Mouse (Mus musculus): ENCODE measurements around the gene Krt78.
A peak's percentile ranks its signal among the peaks of the same experiment; 100 is the strongest.

Krt78 gene

DNA sequence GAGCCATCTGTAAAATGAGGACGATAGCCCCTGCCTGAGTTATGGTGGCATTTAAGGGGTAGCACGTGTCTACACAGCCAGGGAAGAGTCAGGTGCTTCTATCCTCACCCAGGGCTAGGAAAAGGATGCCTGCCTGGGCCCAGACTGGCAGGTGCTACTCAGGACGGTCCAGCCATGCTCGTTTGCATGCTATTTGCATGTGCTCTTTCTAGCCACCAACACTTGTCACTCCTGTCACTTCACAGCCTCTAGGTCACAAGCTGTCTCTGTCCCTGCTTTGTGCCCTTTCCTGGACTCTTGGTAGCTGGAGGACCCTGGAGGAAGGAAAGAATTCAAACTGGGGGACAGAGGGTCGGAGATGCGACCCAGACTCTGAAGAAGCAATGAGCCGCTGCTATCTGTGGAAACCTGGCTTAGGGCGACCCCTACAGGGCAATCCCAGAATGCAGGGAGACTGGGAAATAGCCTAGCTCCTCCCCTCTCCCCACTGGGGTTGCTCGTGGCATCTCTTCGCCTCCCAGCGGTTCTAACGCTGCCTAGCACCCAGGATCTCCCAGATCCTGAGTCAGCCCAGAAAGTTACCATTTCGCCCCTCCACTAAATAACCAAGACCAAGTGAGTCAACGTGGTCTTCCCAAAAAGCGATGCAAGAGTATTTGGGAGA is 19.5 kb upstream of the Krt78 start:
- DNase-seq (ENCODE audit: low read depth, low spot score), result peak; percentile 89

DNA sequence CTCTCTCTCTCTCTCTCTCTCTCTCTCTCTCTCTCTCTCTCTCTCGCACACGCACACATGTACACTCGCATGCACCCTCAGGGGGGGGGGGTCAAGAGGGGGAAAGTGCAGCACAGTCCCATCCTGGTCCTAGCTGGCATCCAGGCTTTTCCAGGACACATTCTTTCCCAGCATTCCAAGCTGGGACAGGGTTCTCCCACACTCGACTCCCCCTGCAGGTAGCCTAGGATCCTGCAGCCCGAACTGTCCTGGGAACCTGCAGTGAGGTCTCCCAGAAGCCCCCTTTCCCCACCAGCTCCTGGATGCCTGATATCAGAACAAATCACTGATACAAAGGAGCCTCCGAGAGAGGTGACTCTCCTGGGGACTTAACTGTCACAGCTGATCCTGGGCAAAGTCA is 16.4 kb upstream of the Krt78 start:
- DNase-seq (ENCODE audit: low read depth, low spot score), result no peak

DNA sequence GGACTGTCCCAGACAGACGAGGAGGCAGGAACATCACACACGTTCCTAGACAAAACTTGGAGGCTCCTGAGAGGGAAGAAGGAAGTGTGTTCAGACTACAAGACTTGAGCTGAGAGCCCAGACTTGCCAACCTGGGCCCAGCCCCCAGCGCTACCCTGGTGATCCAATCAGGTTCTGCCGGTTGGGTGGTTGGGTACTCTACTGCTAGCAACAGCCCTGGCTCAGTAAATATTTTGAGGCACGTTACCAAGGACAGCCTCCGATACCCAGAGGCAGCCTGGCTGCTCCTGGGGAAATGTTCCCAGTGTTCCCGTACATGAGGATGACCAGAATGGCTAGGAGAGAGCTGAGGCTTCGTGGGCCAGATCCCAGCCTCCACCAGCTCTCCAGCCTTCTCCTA is 12.7 kb upstream of the Krt78 start:
- no peak for DNase-seq (ENCODE audit: low read depth, low spot score)

DNA sequence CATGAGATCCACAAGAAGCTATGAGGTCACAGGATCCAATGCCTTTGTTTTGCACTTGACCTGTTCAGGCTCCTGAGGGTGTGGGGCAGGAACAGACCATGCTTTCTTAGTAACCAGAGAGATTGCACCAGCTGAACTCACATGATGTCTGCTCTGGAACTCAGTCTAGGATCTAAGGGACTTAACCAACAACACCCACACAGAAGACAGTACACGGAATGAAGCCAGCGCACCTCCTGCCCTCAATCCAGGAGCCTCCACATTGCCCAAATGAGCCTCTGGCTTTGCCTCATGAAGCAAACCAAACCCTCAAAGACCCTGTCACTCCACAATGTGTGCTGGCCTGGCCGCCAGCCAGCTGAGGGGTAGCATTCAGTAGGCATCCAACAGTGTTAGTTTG is 4.8 kb upstream of the Krt78 start:
- no peak for DNase-seq (ENCODE audit: low read depth, low spot score)

DNA sequence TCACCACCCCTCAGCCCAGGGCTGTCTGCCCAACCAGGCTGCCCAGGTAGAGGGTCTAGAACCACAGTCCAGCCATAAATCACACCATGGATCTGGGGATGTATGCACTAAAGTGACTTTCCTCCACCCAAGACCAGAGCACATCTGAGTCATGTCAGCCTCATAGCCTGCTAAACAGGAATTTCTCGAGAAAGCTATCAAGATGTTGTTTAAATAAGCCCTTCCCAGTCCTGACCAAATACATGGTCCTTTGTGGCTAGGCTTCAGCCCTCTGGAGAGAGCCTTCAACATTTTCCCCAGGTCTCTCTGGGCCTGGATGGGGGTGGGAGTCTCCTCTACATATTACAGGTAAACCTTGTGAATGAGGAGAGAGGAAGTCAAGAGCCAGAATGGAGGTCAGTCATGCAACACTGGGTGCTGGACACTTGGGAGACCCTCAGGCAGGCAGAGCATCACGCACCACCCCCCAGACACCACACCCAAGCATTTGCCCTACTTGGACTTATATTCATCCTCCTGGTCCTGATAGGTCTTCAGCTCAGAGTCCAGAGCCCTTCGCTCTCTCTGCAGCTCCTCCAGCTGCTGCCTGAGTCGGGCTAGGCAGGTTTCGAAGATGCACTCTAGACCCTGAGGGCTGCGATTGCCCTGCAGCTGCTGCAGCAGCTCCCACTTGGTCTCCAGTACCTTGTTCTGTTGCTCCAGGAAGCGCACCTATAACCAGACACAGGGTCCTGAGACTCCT is 1.2 kb downstream of the Krt78 start:
- no peak for DNase-seq (ENCODE audit: low read depth, low spot score)

DNA sequence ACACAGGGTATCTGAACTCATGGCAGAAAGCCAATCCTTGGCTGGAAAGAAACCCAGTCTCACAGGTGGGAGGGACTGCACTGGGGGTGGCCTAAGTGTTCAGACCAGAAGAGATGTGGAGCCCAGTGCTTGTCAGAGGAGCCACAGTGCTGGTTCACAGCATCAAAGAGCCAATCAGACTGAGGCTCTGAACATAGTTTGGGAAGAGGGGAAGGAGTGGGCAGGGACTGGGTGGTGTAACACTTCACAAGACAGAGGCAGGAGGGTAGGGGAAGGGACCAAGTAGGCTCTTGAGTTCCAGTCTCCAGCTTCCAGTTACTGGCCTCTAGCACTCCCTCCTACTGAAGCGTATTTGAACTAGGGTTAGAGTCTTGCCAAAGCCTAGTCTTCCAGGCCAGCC is 8.7 kb downstream of the Krt78 start:
- no peak for DNase-seq (ENCODE audit: low read depth, low spot score)

DNA sequence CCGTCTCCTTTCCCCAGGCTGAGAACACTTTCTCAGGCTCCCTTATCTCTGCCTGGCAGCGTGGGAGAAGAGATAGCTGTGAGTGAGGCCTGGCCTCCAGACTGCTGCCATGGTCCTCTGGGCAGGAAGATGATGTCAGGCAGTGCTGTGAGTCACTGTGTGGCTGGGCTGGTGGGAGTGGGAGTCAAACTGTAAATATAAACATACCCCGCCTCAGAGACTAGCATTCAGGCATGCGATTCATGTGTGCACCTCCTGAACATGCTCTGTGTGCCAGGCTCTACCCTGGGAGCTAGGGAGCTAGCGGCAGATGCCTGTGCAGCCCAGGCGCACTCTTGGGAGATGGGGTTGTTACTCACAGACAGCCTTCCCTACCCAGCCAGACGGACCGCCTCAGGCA is 12.1 kb downstream of the Krt78 start:
- no peak for DNase-seq (ENCODE audit: low read depth, low spot score)

DNA sequence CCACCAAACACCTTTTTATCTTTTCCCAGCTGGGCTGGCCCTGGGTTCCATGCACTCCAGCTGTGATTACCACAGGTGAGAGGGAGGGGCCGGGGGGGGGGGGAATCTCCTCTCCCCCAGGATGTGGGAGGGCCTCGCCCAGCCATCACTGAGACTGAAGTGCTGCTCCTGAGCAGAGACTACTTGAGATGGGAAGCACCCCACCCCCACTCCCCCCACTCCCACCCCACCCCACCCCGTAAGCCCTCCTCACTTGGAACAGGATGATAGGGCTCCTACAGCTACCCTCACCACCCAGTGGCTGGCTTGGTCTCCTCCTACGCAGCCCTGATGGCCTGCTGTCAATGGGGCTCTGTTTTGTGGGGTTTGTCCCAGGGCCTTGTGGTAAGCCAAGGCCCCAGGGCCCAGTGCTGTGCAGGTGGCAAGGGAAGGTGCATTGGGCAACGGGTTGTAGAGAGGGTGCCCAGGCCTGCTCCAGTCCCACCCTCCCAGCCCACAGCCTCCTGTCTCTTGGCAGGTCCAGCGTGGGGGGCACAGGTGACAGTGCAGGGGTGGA is 13.7 kb downstream of the Krt78 start, which contains the start of gene Krt79:
Gene Krt79 (minus strand): TSS at position 51 of the 556 bp plus-strand sequence.
- DNase-seq (ENCODE audit: low read depth, low spot score), result no peak

DNA sequence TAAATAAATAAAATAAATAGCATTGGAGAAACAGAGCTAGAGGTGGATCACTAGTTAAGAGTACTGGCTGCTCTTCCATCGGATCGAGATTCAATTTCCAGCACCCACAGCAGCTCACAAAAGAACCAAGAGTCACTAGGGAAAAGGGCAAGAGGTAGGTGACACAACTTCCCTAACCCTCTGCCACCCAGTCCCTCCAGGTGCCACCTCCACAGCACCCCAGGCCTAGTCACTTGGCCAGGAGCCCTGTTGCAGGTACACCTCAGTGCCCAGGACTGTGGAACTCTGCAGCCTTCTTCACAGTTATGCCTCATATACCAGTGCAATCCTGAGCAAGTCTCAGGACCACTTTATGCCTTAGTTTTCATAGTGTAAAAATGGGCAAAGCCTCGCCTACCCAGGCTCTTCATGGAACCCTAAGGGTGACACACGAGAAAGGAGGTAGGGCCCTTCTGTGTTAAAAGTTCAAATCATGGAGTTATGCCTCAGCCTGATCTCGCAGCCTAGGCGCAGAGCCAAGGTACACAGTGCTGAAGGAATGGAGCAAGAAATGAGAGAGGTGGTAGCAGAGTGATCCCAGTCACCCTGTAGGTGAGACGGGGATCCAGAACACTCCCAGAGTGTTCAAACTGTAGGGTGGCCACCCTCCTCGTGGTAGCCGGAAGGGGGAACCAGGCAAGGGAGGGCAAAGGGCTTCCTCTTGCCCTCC is 15.3 kb downstream of the Krt78 start:
- no peak for DNase-seq (ENCODE audit: low read depth, low spot score)

DNA sequence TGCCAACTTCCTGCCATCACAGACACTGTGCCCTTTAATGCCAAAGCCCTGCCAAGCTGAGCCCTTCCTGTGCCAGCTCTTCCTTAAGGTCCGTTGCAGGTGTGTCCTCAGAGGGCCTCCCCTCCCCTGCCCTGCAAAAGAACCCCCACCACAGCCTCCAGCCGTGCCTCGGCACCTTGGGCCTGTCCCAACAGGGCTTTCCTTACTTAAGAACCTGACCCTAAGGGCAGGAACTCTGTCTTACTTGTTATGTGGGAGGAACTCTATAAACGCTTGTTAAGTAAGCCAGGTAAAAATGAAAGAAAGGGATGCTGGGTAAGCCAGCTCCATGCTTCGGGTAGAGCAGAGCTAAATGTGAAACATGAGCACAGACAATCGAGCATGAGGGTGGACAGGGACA is 21.1 kb downstream of the Krt78 start:
- no peak for DNase-seq (ENCODE audit: low read depth, low spot score)

DNA sequence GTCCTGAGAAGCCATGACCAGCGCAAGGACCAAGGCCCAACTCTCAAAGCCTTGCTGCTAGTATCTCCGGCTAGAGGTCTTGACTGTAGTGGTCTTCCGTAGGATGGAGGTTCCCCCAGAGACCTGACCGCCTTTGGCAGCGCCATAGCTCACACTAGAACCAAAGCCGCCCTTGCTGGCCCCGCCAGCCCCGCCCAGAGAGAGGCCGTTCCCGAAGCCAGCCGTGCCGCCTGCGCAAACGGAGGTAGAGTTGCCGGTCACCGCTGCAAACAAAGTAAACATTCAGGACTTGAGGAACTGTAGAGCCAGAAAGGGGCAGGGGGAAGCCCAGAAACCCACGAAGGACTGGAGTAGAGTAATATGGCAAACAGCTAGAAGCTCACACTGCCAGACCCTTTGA is 24.4 kb downstream of the Krt78 start:
- DNase-seq (ENCODE audit: low read depth, low spot score), result no peak

DNA sequence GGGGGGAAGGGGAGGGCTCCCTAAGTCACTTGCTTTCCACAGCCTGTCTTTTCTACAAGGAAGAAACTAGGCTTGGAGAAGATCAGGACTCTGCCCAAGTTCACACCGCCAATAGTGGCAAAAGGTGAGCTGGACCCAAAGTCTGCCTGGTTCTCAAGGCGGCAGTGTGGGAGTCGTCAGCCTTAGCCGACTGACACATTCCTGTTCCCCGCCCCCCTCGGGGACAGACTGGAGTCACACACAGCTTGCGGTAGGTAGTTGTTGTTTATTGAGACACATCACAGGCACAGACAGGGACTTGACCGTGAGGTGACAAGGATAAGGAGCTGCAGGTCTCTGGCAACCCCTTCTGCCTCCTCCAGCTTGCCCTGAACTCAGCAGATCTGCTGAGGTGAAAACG is 25.0 kb downstream of the Krt78 start:
- no peak for DNase-seq (ENCODE audit: low read depth, low spot score)

DNA sequence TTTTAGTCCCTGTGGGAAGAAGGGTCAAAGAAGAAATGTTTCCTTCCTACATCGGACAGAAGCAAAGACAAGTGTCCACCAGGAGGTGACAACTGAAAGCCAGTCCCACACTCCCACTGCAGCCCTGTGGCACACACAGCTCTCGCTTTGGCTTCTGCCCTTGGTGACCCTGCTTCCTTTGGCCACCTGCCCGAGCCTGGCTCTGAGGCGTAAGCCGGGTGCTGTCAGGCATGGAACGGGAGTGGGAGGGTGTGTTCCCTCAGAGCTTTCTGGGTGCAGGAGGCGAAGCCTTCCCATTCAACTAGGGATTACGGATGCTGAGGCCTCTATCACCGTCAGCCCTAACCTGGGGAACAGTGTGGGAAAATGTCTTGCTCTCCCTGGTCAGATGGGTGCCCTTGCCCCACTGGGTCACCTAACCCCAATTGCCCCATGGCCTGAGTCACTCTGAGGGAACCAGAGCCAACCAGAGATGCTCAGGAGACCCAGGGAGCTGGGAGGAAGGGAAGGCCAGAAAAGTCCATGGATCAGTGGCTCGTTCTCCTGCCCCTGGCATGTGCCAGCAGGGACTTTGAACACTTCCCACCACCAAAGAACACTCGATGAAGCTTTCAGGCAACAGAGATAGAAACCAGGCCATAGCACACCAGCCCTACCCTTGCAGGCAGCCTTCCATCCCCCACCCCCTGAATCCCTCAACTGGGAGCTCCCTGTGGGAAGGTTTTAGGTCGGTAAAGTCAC is 26.6 kb downstream of the Krt78 start:
- DNase-seq (ENCODE audit: low read depth, low spot score), result no peak

DNA sequence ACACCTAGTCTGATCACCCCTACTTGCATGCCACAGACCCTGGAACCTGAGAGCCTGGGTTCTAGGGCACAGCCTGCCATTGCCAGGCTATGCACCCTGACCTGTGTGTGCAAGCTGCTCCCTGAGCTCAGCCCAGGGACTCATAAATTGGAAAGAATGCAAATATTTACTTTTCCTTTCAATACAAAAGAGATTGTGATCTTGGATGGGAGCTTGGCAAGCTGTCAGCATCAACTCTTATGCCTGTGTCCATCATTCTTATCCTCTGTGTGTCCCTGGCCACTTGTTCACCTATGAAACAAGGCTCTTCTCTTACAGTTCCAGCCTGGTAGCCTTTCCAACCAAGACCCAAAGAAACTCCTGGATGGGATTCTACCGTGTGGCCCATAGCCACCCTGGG is 29.0 kb downstream of the Krt78 start:
- no peak for DNase-seq (ENCODE audit: low read depth, low spot score)

DNA sequence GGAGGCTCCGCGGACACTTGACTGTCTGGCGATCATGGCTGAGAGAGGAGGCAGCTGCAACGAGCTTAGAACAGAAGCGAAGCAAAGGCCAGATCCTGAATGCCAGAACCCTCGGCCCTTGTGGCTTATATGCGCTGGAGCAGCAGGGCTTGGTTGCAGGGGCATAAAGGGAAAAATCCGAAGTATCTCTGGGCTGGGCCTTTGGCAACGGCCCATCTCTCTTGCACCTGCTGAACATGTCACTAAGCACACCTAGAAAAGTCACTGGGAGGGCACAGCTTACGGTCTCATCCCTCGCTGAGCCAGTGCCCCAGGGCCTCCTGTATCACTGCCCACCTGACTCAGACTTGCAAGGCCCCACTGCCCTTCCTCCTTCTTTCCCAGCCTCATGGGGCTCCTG is 29.5 kb downstream of the Krt78 start, which contains the start of gene Krt4:
Gene Krt4 (minus strand): TSS at position 101 of the 400 bp plus-strand sequence.
- DNase-seq (ENCODE audit: low read depth, low spot score), result no peak

DNA sequence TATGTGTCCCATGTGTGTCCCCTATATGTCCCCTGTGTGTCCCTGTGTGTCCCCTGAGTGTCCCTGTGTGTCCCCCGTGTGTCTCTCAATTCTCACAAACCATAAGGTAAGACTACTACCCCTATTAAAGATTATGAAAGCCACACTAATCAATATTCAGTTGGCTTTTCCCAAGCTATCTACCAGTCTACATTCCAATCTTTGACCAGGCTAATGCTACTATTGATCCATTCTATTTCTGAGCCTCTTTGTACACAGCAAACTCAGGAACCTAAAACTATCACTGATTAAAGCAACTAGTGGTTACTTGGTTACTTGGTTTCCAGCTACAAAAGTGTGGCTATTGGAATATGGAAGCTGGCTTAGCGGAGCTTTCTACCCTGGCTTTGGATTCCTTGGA is 31.8 kb downstream of the Krt78 start:
- DNase-seq (ENCODE audit: low read depth, low spot score), result no peak

DNA sequence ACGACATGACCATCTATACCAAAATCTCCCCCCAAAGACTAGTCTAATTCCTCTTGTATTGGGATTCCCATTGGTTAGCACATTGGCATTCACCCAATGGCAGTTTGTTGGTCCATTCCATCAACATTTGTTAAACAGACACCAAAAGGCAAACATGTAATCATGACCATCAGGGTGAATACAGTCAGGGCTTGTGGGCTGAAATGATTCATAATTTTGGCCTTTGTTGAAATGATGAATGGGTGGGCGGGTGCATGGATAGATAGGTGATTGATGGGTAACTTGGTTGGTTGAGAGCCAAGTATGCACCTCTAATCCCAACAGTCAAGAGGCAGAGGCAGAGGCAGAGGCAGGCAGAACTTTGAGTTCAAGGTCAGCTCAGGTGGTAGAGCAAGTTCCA is 38.0 kb downstream of the Krt78 start:
- DNase-seq (ENCODE audit: low read depth, low spot score), result no peak

DNA sequence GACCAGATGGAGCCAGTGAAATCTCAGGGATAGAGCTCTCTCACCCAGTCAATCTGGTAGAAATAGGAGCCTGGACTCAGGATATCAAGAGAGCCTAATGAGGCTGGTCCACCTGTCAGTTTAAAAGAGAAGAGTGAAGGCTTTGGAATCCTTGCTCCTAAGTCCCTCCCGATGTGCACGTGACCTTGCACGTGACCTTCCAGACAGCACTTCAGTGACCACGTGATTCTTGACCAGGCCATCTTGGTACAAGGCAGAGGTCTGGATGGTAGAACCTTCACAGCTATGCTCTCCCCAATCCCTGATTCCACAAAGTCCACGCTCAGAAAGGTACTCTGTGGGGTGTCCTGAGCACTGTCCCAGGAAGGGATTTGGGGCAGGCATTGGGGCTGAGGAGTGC is 49.2 kb downstream of the Krt78 start:
- no peak for DNase-seq (ENCODE audit: low read depth, low spot score)

DNA sequence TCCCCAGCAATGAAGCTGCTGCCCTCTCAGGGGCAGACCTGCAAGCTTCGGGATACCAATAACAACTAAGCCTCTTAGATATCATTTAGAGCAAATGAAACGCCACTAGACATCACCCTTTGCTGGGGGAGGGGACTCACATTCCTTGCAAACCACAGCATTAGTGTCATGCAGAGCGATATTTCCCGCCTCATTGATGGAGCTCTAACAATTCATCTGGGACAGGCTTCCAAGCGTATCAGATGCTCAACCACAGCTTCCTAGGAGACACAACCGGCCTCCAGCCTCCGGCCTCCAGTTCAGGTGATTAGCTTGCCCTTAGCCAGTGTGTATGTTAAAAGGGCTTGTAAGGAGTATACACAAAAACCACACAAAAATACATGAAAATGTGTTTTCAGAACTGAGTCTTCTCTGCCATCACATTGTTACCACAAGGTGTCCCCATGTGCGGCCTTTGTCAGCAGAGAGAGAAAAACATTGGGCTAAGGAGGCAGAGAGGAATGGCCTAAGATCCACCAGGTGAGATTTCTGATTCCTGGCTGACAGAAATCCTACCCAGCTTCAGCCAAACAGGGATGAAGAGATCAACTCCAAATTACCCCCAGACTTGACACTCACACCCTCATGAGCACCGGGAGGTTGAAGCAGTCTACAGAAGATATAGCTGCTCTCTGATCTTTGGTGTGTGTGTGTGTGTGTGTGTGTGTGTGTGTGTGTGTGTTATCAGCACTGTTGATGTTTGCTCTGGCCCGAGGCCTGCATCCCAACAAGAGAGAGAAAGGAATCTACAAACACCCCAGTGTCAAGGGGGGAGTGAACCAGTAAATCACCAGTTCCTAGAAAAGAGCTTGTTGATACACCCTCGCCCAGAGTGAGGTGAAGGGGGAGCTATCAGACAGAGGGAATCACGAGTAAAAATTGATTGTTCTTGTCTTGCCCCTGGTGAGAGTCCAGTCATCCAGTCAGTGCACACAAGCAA is 51.6 kb downstream of the Krt78 start:
- no peak for DNase-seq (ENCODE audit: low read depth, low spot score)
